Mouse (Mus musculus) megakaryocyte progenitor cell, adult 5-6 weeks (primary cell): ENCODE data around the gene Tead1. TPM values are rescaled to one million over a fixed set of nuclear protein-coding genes. Genes with fewer than 3 reads are reported as not detected.

Source experiments
- ATAC-seq: replicated peaks from 2 replicates; pipeline ENCODE4 v1.8.0; 2016; ENCODE audit warnings: mild to moderate bottlenecking, moderate TSS enrichment, inconsistent platforms; ENCODE audit not compliant: poor library complexity
- total RNA-seq, 2 experiments: library from RNA; stranded (forward) in 1 of 2; stranded (reverse) in 1 of 2; fragments of 157-497, 149-512 nt in 1 of 2; fragments of 200-1000 nt in 1 of 2; gene quantifications; 2 replicates each; pipeline versions ENCODE4 v1.2.3 to v1.2.4; 2015 to 2017

Tead1 gene
- total RNA-seq, 2 experiments from 2014 or later = not detected

- ATAC-seq = no peak
Observed at GRCm38 (mm10) chr7:112769866-112770265, 90.7 kb downstream of the Tead1 start.

- no peak for ATAC-seq
Observed at GRCm38 (mm10) chr7:112771461-112771860, 92.3 kb downstream of the Tead1 start.

GRCm38 (mm10) chr7:112772777-112773176 lies 93.7 kb downstream of the Tead1 start:
- ATAC-seq = no peak

- no peak for ATAC-seq
Observed at GRCm38 (mm10) chr7:112773601-112774000, 94.5 kb downstream of the Tead1 start.

- no peak for ATAC-seq
Observed at GRCm38 (mm10) chr7:112775816-112776215, 96.7 kb downstream of the Tead1 start.

- no peak for ATAC-seq
Observed at GRCm38 (mm10) chr7:112776670-112777069, 97.6 kb downstream of the Tead1 start.

- no peak for ATAC-seq
Observed at GRCm38 (mm10) chr7:112779636-112780035, 100.5 kb downstream of the Tead1 start.

GRCm38 (mm10) chr7:112780910-112781309 lies 101.8 kb downstream of the Tead1 start:
- no peak for ATAC-seq

GRCm38 (mm10) chr7:112781987-112782386 lies 102.9 kb downstream of the Tead1 start:
- no peak for ATAC-seq

- ATAC-seq = no peak
Observed at GRCm38 (mm10) chr7:112784278-112784677, 105.2 kb downstream of the Tead1 start.

GRCm38 (mm10) chr7:112785271-112785670 lies 106.2 kb downstream of the Tead1 start:
- no peak for ATAC-seq

GRCm38 (mm10) chr7:112786556-112787225 lies 107.6 kb downstream of the Tead1 start:
- ATAC-seq = no peak

GRCm38 (mm10) chr7:112787281-112787680 lies 108.2 kb downstream of the Tead1 start:
- no peak for ATAC-seq

- no peak for ATAC-seq
Observed at GRCm38 (mm10) chr7:112788321-112788751, 109.2 kb downstream of the Tead1 start.

GRCm38 (mm10) chr7:112789693-112790092 lies 110.6 kb downstream of the Tead1 start:
- no peak for ATAC-seq

GRCm38 (mm10) chr7:112790334-112790733 lies 111.2 kb downstream of the Tead1 start:
- no peak for ATAC-seq

GRCm38 (mm10) chr7:112792679-112793078 lies 113.6 kb downstream of the Tead1 start:
- no peak for ATAC-seq

- no peak for ATAC-seq
Observed at GRCm38 (mm10) chr7:112793903-112794302, 114.8 kb downstream of the Tead1 start.

GRCm38 (mm10) chr7:112794481-112794880 lies 115.4 kb downstream of the Tead1 start:
- no peak for ATAC-seq

- ATAC-seq = no peak
Observed at GRCm38 (mm10) chr7:112797526-112798321, 118.6 kb downstream of the Tead1 start.

GRCm38 (mm10) chr7:112801706-112802105 lies 122.6 kb downstream of the Tead1 start:
- no peak for ATAC-seq

GRCm38 (mm10) chr7:112806718-112807400 lies 127.7 kb downstream of the Tead1 start:
- no peak for ATAC-seq
